Mouse (Mus musculus) right cerebral cortex, postnatal 25 days (tissue): ENCODE measurements at regions not wholly inside any gene's neighbourhood (a gene's known extent, or its start where the extent isn't known, plus 50 kb on each side); places are given as distances from the start of the nearest gene placed in this dataset.

Experiments
- DNase-seq: peaks from one replicate; pipeline ENCODE4 v3.0.0; 2022

- DNase-seq: no peak
Observed at GRCm38 (mm10) chr7:115084711-115085380, 341.4 kb downstream of the Insc start.

GRCm38 (mm10) chr7:115086542-115087448, 343.3 kb downstream of the Insc start:
- DNase-seq: no peak

- DNase-seq: no peak
Observed at GRCm38 (mm10) chr7:115092481-115093050, 349.1 kb downstream of the Insc start.

GRCm38 (mm10) chr7:115106041-115106440, 362.5 kb downstream of the Insc start:
- no peak for DNase-seq

- DNase-seq: no peak
Observed at GRCm38 (mm10) chr7:115112282-115112681, 368.8 kb downstream of the Insc start.

- no peak for DNase-seq
Observed at GRCm38 (mm10) chr7:115123283-115123682, 379.8 kb downstream of the Insc start.

- DNase-seq: no peak
Observed at GRCm38 (mm10) chr7:115129001-115129400, 385.5 kb downstream of the Insc start.

- DNase-seq: no peak
Observed at GRCm38 (mm10) chr7:115131259-115131969, 387.9 kb downstream of the Insc start.

- DNase-seq: no peak
Observed at GRCm38 (mm10) chr7:115131970-115132551, 388.6 kb downstream of the Insc start.

- DNase-seq: no peak
Observed at GRCm38 (mm10) chr7:115132595-115132994, 389.1 kb downstream of the Insc start.

- DNase-seq: no peak
Observed at GRCm38 (mm10) chr7:115134926-115135575, 391.6 kb downstream of the Insc start.

- no peak for DNase-seq
Observed at GRCm38 (mm10) chr7:115140286-115140685, 396.8 kb downstream of the Insc start.

GRCm38 (mm10) chr7:115142163-115142562, 398.7 kb downstream of the Insc start:
- DNase-seq: no peak

GRCm38 (mm10) chr7:115144947-115145346, 401.5 kb downstream of the Insc start:
- no peak for DNase-seq

GRCm38 (mm10) chr7:115147352-115147977, 404.0 kb downstream of the Insc start:
- no peak for DNase-seq

GRCm38 (mm10) chr7:115153291-115153690, 409.8 kb downstream of the Insc start:
- DNase-seq: no peak

- no peak for DNase-seq
Observed at GRCm38 (mm10) chr7:115153764-115154509, 410.4 kb downstream of the Insc start.

GRCm38 (mm10) chr7:115170023-115170422, 426.5 kb downstream of the Insc start:
- DNase-seq: no peak

GRCm38 (mm10) chr7:115170439-115170838, 426.9 kb downstream of the Insc start:
- peak; percentile 10 for DNase-seq

GRCm38 (mm10) chr7:115192482-115192881, 449.0 kb downstream of the Insc start:
- no peak for DNase-seq
